Mouse (Mus musculus) stomach, embryonic 16.5 days (tissue): ENCODE data around the gene Dapp1. TPM values are rescaled to one million over a fixed set of nuclear protein-coding genes. Genes with fewer than 3 reads are reported as not detected.

Experiments
- ATAC-seq: fragments of 200-750 bp; cut with Nextera tagmentation; 2 replicates; pipeline ENCODE4 v1.8.0; 2017; ENCODE audit warnings: moderate number of reproducible peaks, moderate TSS enrichment; ENCODE audit not compliant: insufficient read depth, low FRiP score
- H3K27ac ChIP-seq: fragments of 300-500 bp; sonication (generic); 2 replicates; pipeline ENCODE4 v1.5.1; 2014; ENCODE audit warnings: low read length
- H3K27me3 ChIP-seq: fragments of 300-500 bp; sonication (generic); 2 replicates; pipeline ENCODE4 v1.6.1; 2014; ENCODE audit warnings: low read length, control low read depth, mixed read lengths; ENCODE audit not compliant: control insufficient read depth, insufficient read depth
- H3K36me3 ChIP-seq: fragments of 300-500 bp; sonication (generic); 2 replicates; pipeline ENCODE4 v1.6.1; 2014; ENCODE audit warnings: low read length; ENCODE audit not compliant: control insufficient read depth, insufficient read depth
- H3K4me1 ChIP-seq: fragments of 300-500 bp; sonication (generic); 2 replicates; pipeline ENCODE4 v1.6.1; 2014; ENCODE audit warnings: low read length, control low read depth, mixed read lengths; ENCODE audit not compliant: control insufficient read depth, insufficient read depth
- H3K4me2 ChIP-seq: fragments of 300-500 bp; sonication (generic); 2 replicates; pipeline ENCODE4 v1.6.1; 2014; ENCODE audit warnings: low read depth, low read length, mixed read lengths
- H3K4me3 ChIP-seq: fragments of 300-500 bp; sonication (generic); replicated peaks from 2 replicates; pipeline ENCODE4 v1.5.1; 2014; ENCODE audit warnings: mild to moderate bottlenecking, low read length
- H3K9ac ChIP-seq: fragments of 300-500 bp; sonication (generic); 2 replicates; pipeline ENCODE4 v1.6.1; 2014; ENCODE audit warnings: low read length
- H3K9me3 ChIP-seq: fragments of 300-500 bp; sonication (generic); replicated peaks from 2 replicates; pipeline ENCODE4 v1.6.1; 2016; ENCODE audit warnings: low read length, control low read depth; ENCODE audit not compliant: control insufficient read depth
- WGBS: fragments of 180-500 bp; shearing (Covaris S2); extraction: QIAGEN DNeasy Blood & Tissue Kit; methylation state at CpG from one replicate; pipeline ENCODE4 v1.1.7; 2014; 5-methylcytosine and 5-hydroxymethylcytosine counted together
- polyA plus RNA-seq: library from polyadenylated mRNA; unstranded; fragments of >200 nt; fragmentation: Nextera tagmentation; extraction: Ambion mirVana; gene quantifications from 2 replicates; pipeline ENCODE4 v1.2.1, GENCODE M21; 2015

The Dapp1 gene
- 17.3 and 18.0 TPM in 2 replicates for polyA plus RNA-seq

GRCm38 (mm10) chr3:137981382-137981750 lies at the start of gene Dapp1:
Gene Dapp1, minus strand, starts transcription at chr3:137981545.
- H3K9me3 ChIP-seq, result no peaks in the 10 kb centered on the region
- peak within 1 kb of the TSS; percentile 83 for H3K9ac ChIP-seq
- H3K27ac ChIP-seq, result peak within 1 kb of the TSS; percentile 93
- peaks cover 7% of the 10 kb centered on the region; the same call in 1 of the 2 replicates for H3K4me1 ChIP-seq
- H3K4me2 ChIP-seq, result peak within 1 kb of the TSS; percentile 75
- peak; percentile 89 for ATAC-seq
- H3K4me3 ChIP-seq, result peak within 1 kb of the TSS; percentile 71
- WGBS, result 6% methylated on average over 10 of the region's 10 CpGs
- H3K36me3 ChIP-seq, result no peaks in the 10 kb centered on the region
- no peaks in the 10 kb centered on the region for H3K27me3 ChIP-seq

- Histone ChIP-seq H3K9me3 (no peaks in the 10 kb centered on the region), H3K27me3 (no peaks in the 10 kb centered on the region), H3K9ac (no peak overlapping the region), H3K4me1 (no peaks in the 10 kb centered on the region), H3K4me3 (no peak overlapping the region), H3K4me2 (no peak overlapping the region), H3K36me3 (no peaks in the 10 kb centered on the region), H3K27ac (no peak overlapping the region)
- WGBS, result 81% methylated on average over 6 of the region's 6 CpGs
- ATAC-seq, result no peak
Measured at GRCm38 (mm10) chr3:138030563-138030962, 49.2 kb upstream of the Dapp1 start.

DNA sequence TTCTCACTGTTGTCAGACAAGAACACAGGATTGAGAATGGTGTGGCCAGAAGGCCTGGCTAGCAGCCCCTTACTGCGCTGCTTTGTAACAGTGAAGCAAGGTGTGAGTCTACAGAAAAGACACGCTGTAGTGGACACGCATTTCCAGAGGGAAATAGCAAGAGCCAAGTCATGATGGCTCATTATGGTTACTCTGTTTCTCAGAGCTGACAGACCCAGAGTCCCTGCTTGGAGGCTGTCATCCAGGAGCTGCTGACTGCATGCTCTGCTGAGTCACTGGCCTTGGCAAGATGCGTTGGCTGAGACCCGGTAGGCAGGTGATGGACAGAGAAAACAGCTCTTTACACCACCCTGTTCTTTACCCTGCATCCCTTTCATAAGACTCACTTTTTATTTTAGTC lies 48.0 kb upstream of the Dapp1 start:
- H3K4me2 ChIP-seq, result no peak overlapping the region
- H3K4me3 ChIP-seq, result no peak overlapping the region
- 89% methylated on average over 5 of the region's 5 CpGs for whole genome bisulfite sequencing
- no peak overlapping the region for H3K9ac ChIP-seq
- no peaks in the 10 kb centered on the region for H3K4me1 ChIP-seq
- no peaks in the 10 kb centered on the region for H3K27me3 ChIP-seq
- H3K27ac ChIP-seq, result no peak overlapping the region
- no peaks in the 10 kb centered on the region for H3K9me3 ChIP-seq
- ATAC-seq, result no peak
- no peaks in the 10 kb centered on the region for H3K36me3 ChIP-seq

DNA sequence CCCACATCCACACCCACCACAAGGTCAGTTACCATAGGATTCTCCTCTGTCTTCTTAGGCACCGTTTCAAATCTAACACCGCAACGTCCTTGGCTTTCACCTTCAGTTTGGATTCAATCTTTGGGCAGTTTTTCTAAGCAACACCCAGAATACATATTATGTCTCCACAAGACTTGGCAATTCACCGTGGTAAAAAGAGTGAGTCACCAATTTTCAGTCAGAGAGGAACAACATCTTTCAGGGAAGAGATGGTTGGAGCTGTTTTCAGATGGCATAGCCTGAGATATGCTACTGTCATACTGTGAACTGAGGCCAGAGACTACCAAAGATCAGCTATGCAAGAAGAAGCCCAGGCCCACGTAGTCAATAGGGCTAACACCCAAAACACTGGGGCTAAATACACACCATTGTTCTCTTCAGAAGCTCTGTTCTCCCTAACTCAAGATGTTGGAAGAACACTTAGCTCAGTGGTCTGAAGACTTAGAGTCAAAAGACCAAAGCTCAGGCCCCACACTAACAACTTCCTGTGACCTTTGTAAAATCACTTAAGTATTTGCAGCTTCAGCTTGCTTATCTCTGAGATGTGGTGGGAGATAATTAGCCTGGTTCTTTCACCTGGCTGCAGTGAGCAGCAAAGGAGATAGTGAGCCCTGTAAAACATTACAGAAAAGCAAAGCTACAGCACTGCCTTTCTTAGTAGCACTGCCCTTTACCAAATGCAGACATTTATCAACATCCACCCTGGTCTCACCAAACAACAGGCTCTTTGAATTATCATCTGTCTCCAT lies 46.4 kb upstream of the Dapp1 start:
- H3K4me3 ChIP-seq, result no peak overlapping the region
- no peak overlapping the region for H3K27ac ChIP-seq
- H3K27me3 ChIP-seq, result no peaks in the 10 kb centered on the region
- WGBS, result 77% methylated on average over 5 of the region's 5 CpGs
- no peak overlapping the region for H3K9ac ChIP-seq
- no peak for ATAC-seq
- no peak overlapping the region for H3K4me2 ChIP-seq
- no peaks in the 10 kb centered on the region for H3K4me1 ChIP-seq
- no peaks in the 10 kb centered on the region for H3K36me3 ChIP-seq
- no peaks in the 10 kb centered on the region for H3K9me3 ChIP-seq

DNA sequence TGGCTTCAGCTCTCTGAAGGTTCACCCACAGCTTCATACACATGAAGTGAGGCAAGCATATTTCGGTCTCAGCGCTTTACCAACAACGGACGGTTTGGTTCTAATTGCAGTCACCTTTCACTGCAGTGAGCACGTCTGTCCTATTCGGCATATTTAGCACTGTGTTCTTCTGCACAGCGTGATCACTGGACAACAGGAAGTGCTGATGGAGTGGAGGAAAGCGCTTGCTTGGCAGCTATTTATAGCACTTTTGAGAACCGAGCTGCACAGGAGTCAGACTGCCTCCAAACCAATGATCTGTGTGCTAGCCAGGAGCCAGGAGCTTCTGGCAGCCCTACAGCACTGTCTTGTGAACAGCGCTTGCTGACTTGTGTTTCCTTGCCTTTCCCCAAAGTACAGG lies 44.9 kb upstream of the Dapp1 start:
- no peak for ATAC-seq
- no peak overlapping the region for H3K4me3 ChIP-seq
- 65% methylated on average over 10 of the region's 10 CpGs for WGBS
- no peak overlapping the region for H3K27ac ChIP-seq
- H3K27me3 ChIP-seq, result no peaks in the 10 kb centered on the region
- H3K4me2 ChIP-seq, result no peak overlapping the region
- no peak overlapping the region for H3K9ac ChIP-seq
- H3K9me3 ChIP-seq, result no peaks in the 10 kb centered on the region
- no peaks in the 10 kb centered on the region for H3K36me3 ChIP-seq
- H3K4me1 ChIP-seq, result no peaks in the 10 kb centered on the region

GRCm38 (mm10) chr3:138022651-138023050 lies 41.3 kb upstream of the Dapp1 start:
- WGBS, result 89% methylated on average over 4 of the region's 4 CpGs
- H3K36me3 ChIP-seq, result no peaks in the 10 kb centered on the region
- H3K4me1 ChIP-seq, result no peaks in the 10 kb centered on the region
- no peak for ATAC-seq
- H3K27me3 ChIP-seq, result no peaks in the 10 kb centered on the region
- H3K4me3 ChIP-seq, result no peak overlapping the region
- no peak overlapping the region for H3K27ac ChIP-seq
- no peaks in the 10 kb centered on the region; the same call in 1 of the 2 replicates for H3K9me3 ChIP-seq
- H3K4me2 ChIP-seq, result no peak overlapping the region
- H3K9ac ChIP-seq, result no peak overlapping the region

DNA sequence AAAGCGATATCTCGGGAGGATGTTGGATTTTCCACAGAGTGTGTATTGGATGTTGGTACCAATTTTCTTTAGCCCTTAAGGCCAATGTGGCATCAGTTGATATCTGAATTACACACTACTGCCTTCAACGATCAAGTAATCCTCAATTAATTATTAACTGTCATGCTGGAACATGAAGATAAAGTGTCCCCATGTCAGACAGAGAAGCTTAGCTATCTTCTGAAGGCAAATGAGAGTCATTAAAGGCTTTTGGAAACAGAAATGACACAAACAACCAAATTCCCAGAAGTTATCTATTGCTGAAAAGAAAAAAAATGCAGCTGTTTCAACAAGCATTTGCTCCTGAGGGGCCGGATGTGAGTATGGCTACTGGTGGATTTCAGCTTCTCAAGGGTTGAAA lies 40.7 kb upstream of the Dapp1 start:
- Histone ChIP-seq H3K4me3 (no peak overlapping the region), H3K9ac (no peak overlapping the region), H3K27me3 (no peaks in the 10 kb centered on the region), H3K4me2 (no peak overlapping the region), H3K9me3 (no peaks in the 10 kb centered on the region; the same call in 1 of the 2 replicates), H3K27ac (no peak overlapping the region), H3K4me1 (no peaks in the 10 kb centered on the region), H3K36me3 (no peaks in the 10 kb centered on the region)
- 80% methylated on average over 4 of the region's 4 CpGs for WGBS
- no peak for ATAC-seq

DNA sequence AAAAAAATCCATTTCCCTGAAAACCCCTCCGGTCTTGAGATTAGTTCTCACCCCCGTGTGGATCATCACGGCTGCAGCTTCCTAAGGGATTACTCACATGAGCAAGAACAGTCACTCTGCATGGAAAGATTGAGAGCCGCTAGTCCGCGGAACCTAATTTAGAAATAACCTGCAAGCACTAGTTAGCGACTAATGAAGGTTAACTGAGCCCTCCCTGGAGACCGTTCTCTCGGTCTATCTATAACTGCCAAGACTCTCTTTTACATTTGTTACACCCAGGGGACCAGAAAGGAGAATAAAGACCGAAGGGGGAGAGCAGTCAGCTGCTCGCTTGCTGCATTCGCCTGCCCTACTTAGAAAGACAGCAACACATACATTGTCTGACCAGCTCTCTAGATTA lies 35.5 kb upstream of the Dapp1 start:
- H3K4me3 ChIP-seq, result no peak overlapping the region
- 87% methylated on average over 12 of the region's 12 CpGs for WGBS
- H3K36me3 ChIP-seq, result no peaks in the 10 kb centered on the region
- H3K9ac ChIP-seq, result no peak overlapping the region
- no peak overlapping the region for H3K27ac ChIP-seq
- H3K9me3 ChIP-seq, result no peaks in the 10 kb centered on the region; the same call in 1 of the 2 replicates
- no peak overlapping the region for H3K4me2 ChIP-seq
- ATAC-seq, result no peak
- no peaks in the 10 kb centered on the region for H3K27me3 ChIP-seq
- 0 out of 2 replicates have a peak, but pooled peaks cover 3% of the 10 kb centered on the region for H3K4me1 ChIP-seq

- no peaks in the 10 kb centered on the region for H3K36me3 ChIP-seq
- H3K4me2 ChIP-seq, result no peak overlapping the region
- no peaks in the 10 kb centered on the region; the same call in 1 of the 2 replicates for H3K9me3 ChIP-seq
- H3K4me1 ChIP-seq, result 0 out of 2 replicates have a peak, but pooled peaks cover 3% of the 10 kb centered on the region
- H3K27ac ChIP-seq, result no peak overlapping the region
- H3K4me3 ChIP-seq, result no peak overlapping the region
- no peaks in the 10 kb centered on the region for H3K27me3 ChIP-seq
- no peak for ATAC-seq
- H3K9ac ChIP-seq, result no peak overlapping the region
- 58% methylated on average over 2 of the region's 2 CpGs for WGBS
Measured at GRCm38 (mm10) chr3:138014725-138015124, 33.4 kb upstream of the Dapp1 start.
